Mouse (Mus musculus) bone marrow, adult 2 months (tissue): Measurements from ENCODE around the gene Cdkl3. TPM values are rescaled to one million over a fixed set of nuclear protein-coding genes. Genes with fewer than 3 reads are reported as not detected.

ENCODE experiments used
- H3K27ac ChIP-seq: fragments of 200-500 bp; 2 replicates; pipeline ENCODE4 v1.5.1; 2012; ENCODE audit warnings: low read depth, mild to moderate bottlenecking, control low read depth, inconsistent platforms, low read length; ENCODE audit not compliant: control insufficient read depth, poor library complexity, insufficient read depth
- H3K4me1 ChIP-seq: fragments of 200-500 bp; 2 replicates; pipeline ENCODE4 v1.6.1; 2011; ENCODE audit warnings: low read length; ENCODE audit not compliant: control insufficient read depth, insufficient read depth
- H3K4me3 ChIP-seq: fragments of 200-500 bp; replicated peaks from 2 replicates; pipeline ENCODE3; 2011; ENCODE audit warnings: mild to moderate bottlenecking, low read depth, low read length, control low read depth; ENCODE audit not compliant: control insufficient read depth
- CTCF ChIP-seq: fragments of 200-500 bp; IDR thresholded peaks from 2 replicates; pipeline ENCODE4 v1.5.1; 2011; ENCODE audit warnings: low read length, control low read depth; ENCODE audit not compliant: control insufficient read depth, insufficient read depth
- POLR2A ChIP-seq: fragments of 200-500 bp; IDR thresholded peaks from 2 replicates; pipeline ENCODE4 v1.6.1; 2011; ENCODE audit warnings: low read depth, mild to moderate bottlenecking, control low read depth, low read length, borderline replicate concordance; ENCODE audit not compliant: control insufficient read depth
- WGBS: fragments of 180-500 bp; shearing (Covaris S2); methylation state at CpG from one replicate; pipeline ENCODE4 v1.1.7; 2018; 5-methylcytosine and 5-hydroxymethylcytosine counted together
- polyA plus RNA-seq: library from polyadenylated mRNA; stranded (reverse); fragments of >200 nt; gene quantifications from 2 replicates; pipeline ENCODE4 v1.2.4, GENCODE M21; 2011; ENCODE audit warnings: low replicate concordance; ENCODE audit not compliant: missing spikeins, insufficient read depth, insufficient read length

Cdkl3 gene
- polyA plus RNA-seq, 1 experiment = 6.7 TPM

DNA sequence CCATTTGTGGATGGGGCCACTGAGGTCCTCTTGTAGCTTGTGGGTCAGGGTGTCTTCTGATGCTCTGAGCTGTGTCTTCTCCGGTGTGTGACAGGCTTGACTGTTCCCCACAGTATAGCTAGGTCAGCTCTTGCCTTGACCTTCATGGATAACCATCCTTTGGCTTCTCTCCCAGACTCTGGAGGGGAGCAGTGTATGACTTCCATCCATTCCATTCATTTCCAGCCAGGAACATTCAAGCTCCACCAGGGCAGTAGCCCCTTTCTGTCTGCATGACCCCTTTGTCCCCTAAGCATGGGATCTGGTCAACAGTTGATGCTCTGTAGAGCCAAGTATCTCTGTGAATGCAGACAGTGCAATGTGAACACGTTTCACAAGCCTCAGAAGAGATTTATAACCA lies 93.6 kb downstream of the Cdkl3 start:
- no peak for TF ChIP-seq POLR2A
- TF ChIP-seq CTCF = no peak
- H3K4me1 ChIP-seq = peaks cover 2% of the 10 kb centered on the region; the same call in 1 of the 2 replicates
- WGBS = 71% methylated on average over 2 of the region's 2 CpGs
- no peak overlapping the region for H3K4me3 ChIP-seq
- no peak overlapping the region for H3K27ac ChIP-seq

DNA sequence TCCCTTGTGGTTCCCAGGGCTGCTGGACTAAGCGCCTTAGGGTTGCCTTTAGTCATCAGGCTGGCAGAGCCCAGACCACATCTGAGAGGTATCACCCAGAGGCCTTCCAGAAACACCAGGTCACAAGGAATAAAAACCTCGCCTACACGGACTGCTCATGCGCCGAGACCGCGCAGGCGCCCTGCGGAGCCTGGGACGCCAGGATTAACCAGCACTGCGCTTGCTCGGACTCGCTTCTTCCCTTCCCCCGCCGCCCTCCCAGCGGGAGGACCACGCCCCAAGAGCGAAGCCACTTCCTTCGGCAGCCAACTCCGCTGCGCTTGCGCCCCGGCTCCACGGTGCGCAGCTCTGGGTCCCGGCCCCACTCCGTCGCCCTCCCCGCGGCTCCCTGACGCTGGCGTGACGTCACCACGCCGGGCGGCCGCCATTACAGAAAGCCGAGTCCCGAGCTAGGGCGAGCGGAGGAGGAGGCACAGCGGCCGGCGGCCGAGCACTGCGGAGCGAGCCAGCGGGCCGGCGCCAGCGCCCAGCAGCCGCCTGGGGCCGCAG lies 94.5 kb downstream of the Cdkl3 start, which contains the start of gene Ppp2ca:
Gene Ppp2ca (plus strand): TSS at position 284 of the 549 bp plus-strand sequence.
- under 1% methylated on average over 53 of the region's 53 CpGs for WGBS
- TF ChIP-seq POLR2A (peak; percentile 71; the same call in 1 of the 2 replicates), CTCF (no peak)
- Histone ChIP-seq H3K27ac (peak within 1 kb of the TSS; percentile 99), H3K4me1 (peaks cover 2% of the 10 kb centered on the region; the same call in 1 of the 2 replicates), H3K4me3 (peak within 1 kb of the TSS; percentile 88)

DNA sequence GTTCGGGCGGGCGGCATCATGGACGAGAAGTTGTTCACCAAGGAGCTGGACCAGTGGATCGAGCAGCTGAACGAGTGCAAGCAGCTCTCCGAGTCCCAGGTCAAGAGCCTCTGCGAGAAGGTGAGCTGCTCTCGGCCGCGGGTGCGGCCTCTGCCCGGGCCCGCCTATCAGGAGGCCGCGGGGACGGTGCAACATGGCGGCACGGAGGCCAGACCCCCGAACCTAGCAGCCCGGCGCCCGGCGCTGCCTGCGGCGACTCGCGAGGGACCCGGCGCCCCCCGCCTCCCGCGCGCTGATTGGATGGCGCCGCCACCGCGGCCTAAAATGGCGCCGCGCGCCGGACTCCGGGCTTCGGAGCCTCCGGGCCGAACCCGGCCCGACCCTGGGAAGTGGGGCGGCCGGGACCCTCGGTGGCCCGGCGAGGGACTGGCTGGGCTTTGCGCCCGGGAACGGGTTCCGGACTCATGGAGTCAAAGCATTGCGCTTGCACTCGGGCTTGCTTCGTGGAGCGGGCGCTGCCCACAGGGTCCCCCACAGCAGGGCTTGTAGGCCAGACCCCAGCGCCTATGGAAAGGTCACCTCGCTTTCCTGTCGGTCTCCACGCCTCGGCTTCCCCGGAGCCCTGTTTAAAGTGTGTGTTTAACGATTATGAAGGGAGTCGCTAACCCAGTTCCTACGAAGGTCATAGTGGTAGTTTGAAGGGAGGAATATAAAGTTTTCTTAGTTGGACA lies 95.2 kb downstream of the Cdkl3 start:
- peak overlapping the region; percentile 99 for H3K27ac ChIP-seq
- TF ChIP-seq CTCF = no peak
- no peak for TF ChIP-seq POLR2A
- WGBS = under 1% methylated on average over 72 of the region's 72 CpGs
- H3K4me1 ChIP-seq = peaks cover 2% of the 10 kb centered on the region; the same call in 1 of the 2 replicates
- peak overlapping the region; percentile 88 for H3K4me3 ChIP-seq

- no peak for TF ChIP-seq POLR2A
- no peak for TF ChIP-seq CTCF
- peaks cover 2% of the 10 kb centered on the region; the same call in 1 of the 2 replicates for H3K4me1 ChIP-seq
- under 1% methylated on average over 7 of the region's 7 CpGs for WGBS
Measured at GRCm38 (mm10) chr11:52099771-52100219, 95.8 kb downstream of the Cdkl3 start.

DNA sequence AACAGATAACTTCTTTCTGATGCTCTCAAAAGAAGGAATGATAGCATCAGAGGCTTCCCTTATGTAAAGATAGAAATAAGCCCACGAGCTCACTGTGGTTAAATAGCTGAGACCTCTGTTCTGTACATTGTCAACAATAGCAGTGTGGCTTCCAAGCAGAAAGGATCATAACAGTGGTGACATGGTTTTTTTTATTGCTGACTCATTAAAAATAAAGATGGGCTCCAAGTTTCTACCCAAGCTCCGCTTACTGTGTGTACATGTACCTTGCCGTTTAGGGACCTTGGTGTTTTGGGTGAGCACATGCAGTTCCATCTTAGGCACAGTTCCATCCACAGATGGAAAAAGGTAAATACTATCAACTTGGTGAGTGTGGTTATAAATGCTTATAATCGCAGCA lies 99.0 kb downstream of the Cdkl3 start:
- no peak overlapping the region for H3K27ac ChIP-seq
- TF ChIP-seq CTCF (no peak), POLR2A (no peak)
- peaks cover 2% of the 10 kb centered on the region; the same call in 1 of the 2 replicates for H3K4me1 ChIP-seq
- H3K4me3 ChIP-seq = no peak overlapping the region
- 55% methylated on average over 4 of the region's 4 CpGs for WGBS

More at GRCm38 (mm10) chr11:52099771-52100219, 95.8 kb downstream of the Cdkl3 start:
- peak overlapping the region; percentile 88 for H3K4me3 ChIP-seq
- peak overlapping the region; percentile 99; the same call in 1 of the 2 replicates for H3K27ac ChIP-seq

- H3K4me3 ChIP-seq = no peak overlapping the region
- TF ChIP-seq POLR2A (no peak), CTCF (no peak)
- no peaks in the 10 kb centered on the region; the same call in 1 of the 2 replicates for H3K4me1 ChIP-seq
- no peak overlapping the region for H3K27ac ChIP-seq
Measured at GRCm38 (mm10) chr11:52105503-52105902, 101.5 kb downstream of the Cdkl3 start.

GRCm38 (mm10) chr11:52106037-52106436 lies 102.0 kb downstream of the Cdkl3 start:
- TF ChIP-seq POLR2A = no peak
- no peak for TF ChIP-seq CTCF
- WGBS = 80% methylated on average over 2 of the region's 2 CpGs
- no peak overlapping the region for H3K4me3 ChIP-seq
- no peak overlapping the region for H3K27ac ChIP-seq
- H3K4me1 ChIP-seq = no peaks in the 10 kb centered on the region; the same call in 1 of the 2 replicates

DNA sequence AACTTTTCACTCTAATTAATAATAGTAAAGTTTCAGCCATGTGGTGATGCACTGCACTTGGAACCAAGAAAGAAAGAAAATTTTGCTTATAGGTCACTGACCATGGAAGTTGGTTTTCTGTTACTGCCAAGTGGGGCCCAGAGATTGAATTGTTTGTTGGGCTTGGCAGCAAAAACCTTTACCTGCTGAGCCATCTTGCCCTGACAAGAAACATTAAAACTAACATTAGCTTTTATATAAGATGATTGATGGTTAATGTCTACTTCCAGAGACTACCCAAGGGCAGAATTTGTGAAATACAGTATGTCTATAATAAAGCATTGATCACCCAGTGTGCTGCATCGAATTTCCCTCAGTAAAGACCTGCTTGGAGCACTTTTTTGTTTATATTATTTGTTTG lies 102.4 kb downstream of the Cdkl3 start:
- 78% methylated on average over 1 of the region's 1 CpGs for WGBS
- TF ChIP-seq POLR2A (no peak), CTCF (no peak)
- Histone ChIP-seq H3K27ac (no peak overlapping the region), H3K4me1 (no peaks in the 10 kb centered on the region; the same call in 1 of the 2 replicates), H3K4me3 (no peak overlapping the region)
